Mouse (Mus musculus) G1E-ER4 (cell line): Measurements from ENCODE around the gene Fgf11. TPM values are rescaled to one million over a fixed set of nuclear protein-coding genes. Genes with fewer than 3 reads are reported as not detected.

Experiments used
- GATA1 ChIP-seq: IDR thresholded peaks from one replicate; pipeline ENCODE4 v1.8.0; 2012; ENCODE audit warnings: low read length, inconsistent platforms
- polyA plus RNA-seq: library from polyadenylated mRNA; stranded (reverse); fragments of >175 nt; gene quantifications from 2 replicates; pipeline ENCODE4 v1.2.3, GENCODE M21; 2012

Fgf11 gene
- polyA plus RNA-seq, 1 experiment, result 0.53 TPM

DNA sequence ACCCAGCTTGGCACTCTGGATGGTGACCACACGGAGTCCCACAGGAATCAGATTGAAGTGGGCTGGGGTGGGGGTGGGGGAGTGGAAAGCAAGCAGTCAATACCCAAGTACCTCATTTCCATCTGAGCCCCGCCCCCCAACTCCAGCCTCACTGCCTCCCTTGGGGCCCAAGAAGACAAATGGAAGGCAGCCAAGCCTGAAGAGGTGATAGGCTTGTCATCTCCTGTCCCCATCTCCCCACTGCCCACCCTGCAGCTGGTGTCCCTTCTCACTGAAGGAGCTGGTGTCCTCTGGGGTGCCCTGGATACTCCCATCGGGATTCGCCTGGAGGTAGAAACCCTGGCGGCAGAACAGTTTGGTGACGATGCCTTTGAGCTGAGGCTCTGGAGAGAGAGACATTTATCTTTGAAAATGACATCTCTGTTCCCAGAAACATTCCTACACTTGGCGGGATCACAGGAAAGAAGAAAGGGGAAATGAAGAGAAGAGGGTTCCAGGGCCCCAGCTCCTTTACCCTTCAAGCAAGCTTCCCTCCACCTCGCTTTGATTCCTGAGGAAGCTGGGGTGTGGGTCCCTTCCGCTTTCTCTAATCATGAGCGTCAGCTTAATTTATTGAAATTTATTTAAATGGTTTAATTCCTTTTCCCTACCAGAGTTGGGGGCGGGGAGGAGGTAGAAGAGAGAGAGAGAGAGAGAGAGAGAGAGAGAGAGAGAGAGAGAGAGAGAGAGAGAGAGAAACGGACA is 2.1 kb downstream of the Fgf11 start:
- TF ChIP-seq GATA1, result no peak

DNA sequence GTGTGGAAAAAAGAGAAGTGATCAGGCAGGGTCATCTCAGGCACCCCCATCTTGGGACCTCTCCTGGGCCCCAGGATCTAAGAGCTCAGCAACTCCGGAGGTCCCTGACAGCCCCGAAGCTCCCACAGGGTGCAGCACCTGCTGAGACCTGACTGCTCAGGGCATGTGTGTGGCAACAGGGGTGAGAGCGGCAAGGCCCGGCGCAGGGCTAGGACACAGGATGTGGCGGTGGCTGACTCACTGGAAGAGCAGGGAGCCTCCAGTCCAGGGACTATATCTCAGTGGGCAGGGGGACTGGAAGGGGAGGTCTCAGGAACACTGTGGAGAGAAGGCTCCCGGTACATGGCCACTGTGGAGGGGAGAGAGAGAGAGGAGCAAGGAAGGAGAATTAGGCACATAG is 3.7 kb downstream of the Fgf11 start:
- no peak for TF ChIP-seq GATA1

- TF ChIP-seq GATA1, result no peak
Observed at GRCm38 (mm10) chr11:69795983-69796435, 5.6 kb downstream of the Fgf11 start.

DNA sequence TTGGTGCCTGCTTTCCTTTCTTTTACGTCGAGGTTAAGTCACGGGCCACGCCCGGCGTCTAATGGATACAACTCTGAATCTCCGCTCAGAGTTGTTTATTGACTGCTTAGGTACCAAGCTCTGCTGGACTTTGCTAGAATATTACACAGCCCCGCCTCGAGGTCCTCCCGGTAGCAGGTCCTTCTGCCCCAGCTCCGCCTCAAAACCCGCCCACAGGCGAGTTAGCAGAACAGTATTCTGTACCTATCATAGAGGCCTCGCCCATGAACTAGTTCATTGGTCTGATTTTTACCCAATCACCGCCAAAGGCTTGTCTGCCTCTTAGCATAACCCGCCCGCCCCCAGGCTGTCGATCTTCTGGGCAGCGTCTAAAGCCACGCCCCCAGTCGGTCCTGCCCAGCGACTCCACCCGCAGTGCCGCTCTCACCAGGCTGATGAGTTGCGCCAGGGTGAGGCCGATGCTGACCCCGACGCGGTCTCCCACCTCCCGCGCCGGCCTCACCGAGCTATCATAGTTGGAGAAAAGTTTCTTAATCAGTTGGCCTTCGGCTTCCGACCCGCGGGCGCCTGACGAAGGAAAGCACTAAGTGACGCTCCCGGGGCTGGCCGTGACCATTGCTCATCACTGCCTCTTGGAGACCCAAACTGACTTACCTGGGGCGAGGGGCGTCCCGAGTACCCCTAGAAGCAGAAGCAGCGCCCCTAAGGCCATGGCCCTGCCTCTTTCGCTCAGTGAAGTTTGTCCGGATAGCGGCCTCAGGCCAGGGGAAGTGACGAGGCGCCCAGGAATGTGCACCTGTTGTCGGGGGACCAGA is 6.3 kb downstream of the Fgf11 start, which contains the start of gene Chrnb1:
TSS of gene Chrnb1 (minus strand) at position 776 of the 815 bp plus-strand sequence.
- no peak for TF ChIP-seq GATA1

DNA sequence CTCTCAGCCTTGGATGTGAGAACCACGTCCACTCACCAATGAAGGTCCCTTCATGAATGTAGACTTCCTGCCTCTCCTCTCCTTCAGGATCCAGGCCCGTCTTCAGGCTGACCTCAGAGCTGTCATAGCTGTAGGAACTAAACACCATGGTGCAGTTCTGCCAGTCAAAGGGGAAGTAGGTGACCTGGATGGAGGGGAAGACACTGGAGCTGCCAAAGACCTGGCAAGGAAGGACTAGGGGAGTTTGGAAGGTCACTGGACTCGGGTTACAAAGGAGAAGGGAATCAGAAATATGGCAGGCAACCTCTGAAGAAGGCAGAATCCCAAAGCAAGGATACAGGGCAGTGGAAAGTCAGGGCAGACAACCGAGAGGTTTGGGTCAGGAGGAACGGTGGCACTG is 8.2 kb downstream of the Fgf11 start:
- TF ChIP-seq GATA1, result no peak

- TF ChIP-seq GATA1, result no peak
Observed at GRCm38 (mm10) chr11:69791420-69791819, 10.2 kb downstream of the Fgf11 start.

- TF ChIP-seq GATA1, result no peak
Observed at GRCm38 (mm10) chr11:69789431-69789830, 12.2 kb downstream of the Fgf11 start.

DNA sequence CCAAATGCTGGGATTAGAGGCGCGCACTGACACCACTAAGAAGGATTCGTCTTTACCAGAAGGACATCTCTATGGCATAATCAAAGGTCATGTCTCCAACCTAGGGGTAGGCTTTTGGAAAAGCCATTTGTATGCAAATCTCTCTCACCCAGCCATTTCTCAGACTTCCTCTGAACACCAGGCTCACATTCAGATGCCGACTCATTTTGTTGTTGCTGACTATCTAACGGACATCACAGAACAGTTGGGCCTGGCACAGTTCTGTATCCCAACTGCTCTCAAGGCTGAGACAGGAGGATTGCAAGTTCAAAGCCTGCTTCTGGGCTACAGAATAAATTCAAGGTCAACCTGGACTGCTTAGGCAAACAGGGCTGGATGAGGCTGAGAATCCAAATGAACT is 14.4 kb downstream of the Fgf11 start:
- TF ChIP-seq GATA1, result no peak

DNA sequence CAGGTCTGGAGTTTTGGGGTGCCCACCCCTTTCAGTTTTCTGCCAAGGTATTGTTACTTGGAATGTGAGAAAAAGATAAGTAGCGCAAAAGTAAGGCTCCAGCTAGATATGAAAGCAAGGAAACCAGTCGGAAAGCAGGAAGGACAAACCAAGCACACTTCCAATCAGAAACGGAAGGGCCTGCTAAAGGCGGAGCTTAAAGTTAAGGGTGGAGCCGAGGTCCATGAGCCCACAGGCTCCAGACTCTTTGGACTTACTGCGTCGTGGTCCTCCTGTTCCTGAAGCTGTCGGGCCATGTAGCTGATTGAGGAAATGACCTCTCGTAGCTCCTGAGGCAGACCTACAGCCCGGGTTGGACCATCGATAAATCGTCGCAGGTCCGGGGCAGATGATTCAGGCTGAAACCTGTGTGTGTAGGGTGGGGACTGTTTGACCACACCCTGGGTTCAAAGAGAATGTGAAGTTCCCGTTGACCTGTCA is 16.8 kb downstream of the Fgf11 start:
- TF ChIP-seq GATA1, result no peak

- no peak for TF ChIP-seq GATA1
Observed at GRCm38 (mm10) chr11:69781828-69782227, 19.8 kb downstream of the Fgf11 start.

GRCm38 (mm10) chr11:69778985-69779384 is 22.7 kb downstream of the Fgf11 start:
- no peak for TF ChIP-seq GATA1

- TF ChIP-seq GATA1, result no peak
Observed at GRCm38 (mm10) chr11:69778258-69778982, 23.2 kb downstream of the Fgf11 start.

GRCm38 (mm10) chr11:69777504-69778257 is 24.0 kb downstream of the Fgf11 start:
- no peak for TF ChIP-seq GATA1

GRCm38 (mm10) chr11:69776488-69776887 is 25.2 kb downstream of the Fgf11 start:
- TF ChIP-seq GATA1, result no peak

GRCm38 (mm10) chr11:69775716-69776115 is 25.9 kb downstream of the Fgf11 start:
- TF ChIP-seq GATA1, result no peak

DNA sequence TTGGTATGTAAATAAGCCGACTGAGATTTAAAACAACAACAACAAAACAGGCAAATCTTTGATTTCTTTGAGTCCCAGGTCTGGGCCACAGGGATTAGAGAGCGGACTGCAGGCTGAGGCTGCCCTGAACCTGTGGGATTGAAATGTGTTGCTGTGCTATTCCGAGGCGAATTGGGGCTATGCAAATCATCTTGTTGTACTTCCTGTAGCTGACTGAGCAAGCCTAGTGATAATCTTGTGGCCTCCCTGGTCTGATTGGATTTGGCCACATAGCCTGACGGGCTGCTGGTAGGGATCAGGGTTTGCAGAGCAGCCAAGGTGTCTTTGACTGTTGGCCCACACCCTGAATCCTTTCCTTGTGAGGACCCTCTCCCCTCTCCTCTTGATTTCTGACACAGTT is 26.7 kb downstream of the Fgf11 start:
- no peak for TF ChIP-seq GATA1
